Mouse (Mus musculus) neural tube, embryonic 13.5 days (tissue): Measurements from ENCODE around the gene Caln1. TPM values are rescaled to one million over a fixed set of nuclear protein-coding genes. Genes with fewer than 3 reads are reported as not detected.

Source experiments
- ATAC-seq: fragments of 200-750 bp; cut with Nextera tagmentation; 2 replicates; pipeline ENCODE4 v1.8.0; 2017; ENCODE audit warnings: low read depth, mild to moderate bottlenecking, moderate TSS enrichment, moderate library complexity
- H3K27ac ChIP-seq: fragments of 300-500 bp; sonication (generic); replicated peaks from 2 replicates; pipeline ENCODE4 v1.5.1; 2015; ENCODE audit warnings: moderate library complexity, mild to moderate bottlenecking, inconsistent platforms
- H3K27me3 ChIP-seq: fragments of 300-500 bp; sonication (generic); 2 replicates; pipeline ENCODE4 v1.6.1; 2015; ENCODE audit warnings: mild to moderate bottlenecking, inconsistent platforms
- H3K36me3 ChIP-seq: fragments of 300-500 bp; sonication (generic); 2 replicates; pipeline ENCODE4 v1.6.1; 2015; ENCODE audit warnings: mild to moderate bottlenecking, inconsistent platforms
- H3K4me1 ChIP-seq: fragments of 300-500 bp; sonication (generic); replicated peaks from 2 replicates; pipeline ENCODE4 v1.6.1; 2015; ENCODE audit warnings: inconsistent platforms
- H3K4me2 ChIP-seq: fragments of 300-500 bp; sonication (generic); 2 replicates; pipeline ENCODE4 v1.6.1; 2015; ENCODE audit warnings: inconsistent platforms, mild to moderate bottlenecking, moderate library complexity
- H3K4me3 ChIP-seq: fragments of 300-500 bp; sonication (generic); 2 replicates; pipeline ENCODE4 v1.5.1; 2015; ENCODE audit warnings: mild to moderate bottlenecking, inconsistent platforms
- H3K9ac ChIP-seq: fragments of 300-500 bp; sonication (generic); 2 replicates; pipeline ENCODE4 v1.6.1; 2015; ENCODE audit warnings: moderate library complexity, mild to moderate bottlenecking, inconsistent platforms
- H3K9me3 ChIP-seq: fragments of 300-500 bp; sonication (generic); 2 replicates; pipeline ENCODE4 v1.6.1; 2016; ENCODE audit warnings: inconsistent platforms
- WGBS: fragments of 180-500 bp; shearing (Covaris S2); methylation state at CpG from one replicate; pipeline ENCODE4 v1.1.7; 2015; 5-methylcytosine and 5-hydroxymethylcytosine counted together
- polyA plus RNA-seq: library from polyadenylated mRNA; unstranded; fragments of >200 nt; fragmentation: Nextera tagmentation; extraction: Ambion mirVana; gene quantifications from 2 replicates; pipeline ENCODE4 v1.2.1, GENCODE M21; 2015

Gene Caln1
- polyA plus RNA-seq, 1 experiment from 2014 or later, result 10.5 TPM

DNA sequence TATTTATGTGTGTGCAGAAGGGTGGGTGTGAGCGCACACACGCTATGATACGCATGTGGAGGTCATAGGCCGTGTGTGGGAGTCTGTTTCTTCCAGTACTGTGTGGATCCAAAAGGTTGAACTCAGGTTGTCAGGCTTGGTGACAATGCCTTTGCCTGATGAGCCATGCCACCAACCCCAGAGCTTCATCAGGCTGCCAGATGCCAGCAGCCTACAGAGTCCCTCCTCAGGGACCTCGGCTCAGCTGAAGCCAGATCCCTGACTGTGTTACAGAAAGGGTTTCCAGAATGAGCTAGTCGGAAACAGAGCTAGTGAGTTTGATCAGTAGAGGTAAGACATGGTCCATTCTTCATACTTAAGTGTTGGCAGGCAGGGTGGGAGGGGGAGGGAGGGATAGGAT is 25.9 kb downstream of the Caln1 start:
- 71% methylated on average over 6 of the region's 6 CpGs for WGBS
- Histone ChIP-seq H3K27ac (peak overlapping the region; percentile 9; the same call in 1 of the 2 replicates), H3K4me1 (peaks cover 11% of the 10 kb centered on the region), H3K4me2 (no peak overlapping the region), H3K9me3 (no peaks in the 10 kb centered on the region), H3K9ac (no peak overlapping the region), H3K4me3 (no peak overlapping the region), H3K27me3 (no peaks in the 10 kb centered on the region), H3K36me3 (no peaks in the 10 kb centered on the region)
- no peak for ATAC-seq

GRCm38 (mm10) chr5:130400136-130400917 is 31.1 kb downstream of the Caln1 start:
- no peak overlapping the region for H3K9ac ChIP-seq
- no peaks in the 10 kb centered on the region for H3K27me3 ChIP-seq
- H3K9me3 ChIP-seq, result no peaks in the 10 kb centered on the region
- H3K4me1 ChIP-seq, result no peaks in the 10 kb centered on the region
- no peak for ATAC-seq
- no peak overlapping the region for H3K4me2 ChIP-seq
- WGBS, result 93% methylated on average over 8 of the region's 8 CpGs
- H3K36me3 ChIP-seq, result no peaks in the 10 kb centered on the region
- H3K4me3 ChIP-seq, result no peak overlapping the region
- no peak overlapping the region for H3K27ac ChIP-seq

DNA sequence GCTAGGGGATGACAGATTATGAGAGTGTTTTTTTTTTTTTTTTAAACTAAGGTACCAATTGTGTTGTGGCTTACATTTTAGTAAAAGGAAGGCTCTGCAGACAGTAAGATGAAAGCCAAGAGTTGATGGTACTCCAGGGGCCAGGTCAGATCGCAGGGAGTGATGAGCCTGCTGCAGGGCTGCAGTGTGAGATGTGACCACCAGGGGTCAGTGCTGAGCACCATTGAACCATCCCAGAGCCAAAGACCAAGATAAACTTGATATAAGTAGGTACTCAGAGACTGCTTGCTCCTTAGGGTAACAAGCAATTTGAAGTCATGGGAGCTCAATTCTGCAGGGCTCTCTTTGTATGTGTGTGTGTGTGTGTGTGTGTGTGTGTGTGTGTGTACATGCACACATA is 35.9 kb downstream of the Caln1 start:
- ATAC-seq, result no peak
- no peaks in the 10 kb centered on the region for H3K9me3 ChIP-seq
- no peaks in the 10 kb centered on the region for H3K27me3 ChIP-seq
- 23% methylated on average over 1 of the region's 1 CpGs for WGBS
- no peak overlapping the region for H3K9ac ChIP-seq
- no peak overlapping the region for H3K4me2 ChIP-seq
- no peaks in the 10 kb centered on the region for H3K36me3 ChIP-seq
- no peak overlapping the region for H3K27ac ChIP-seq
- no peak overlapping the region for H3K4me3 ChIP-seq
- H3K4me1 ChIP-seq, result no peaks in the 10 kb centered on the region

DNA sequence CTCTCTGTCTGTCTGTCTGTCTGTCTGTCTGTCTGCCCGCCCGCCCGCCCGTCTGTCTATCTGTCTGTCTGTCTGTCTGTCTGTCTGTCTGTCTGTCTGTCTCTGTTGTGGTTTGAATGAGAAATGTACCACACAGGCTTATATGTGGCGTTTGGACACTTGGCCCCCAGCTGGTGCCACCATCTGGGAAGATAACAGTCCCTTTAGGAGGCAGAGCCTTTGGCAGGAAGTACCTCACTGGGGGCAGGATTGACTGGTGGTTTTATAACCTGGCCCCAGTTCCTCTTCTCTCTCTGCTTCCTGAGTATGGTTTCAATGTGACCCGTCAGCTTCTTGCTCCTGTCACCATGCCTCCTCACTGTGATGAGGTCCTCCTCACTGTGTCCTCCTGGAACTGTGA is 40.5 kb downstream of the Caln1 start:
- WGBS, result 90% methylated on average over 6 of the region's 6 CpGs
- Histone ChIP-seq H3K36me3 (no peaks in the 10 kb centered on the region), H3K27ac (no peak overlapping the region), H3K4me2 (no peak overlapping the region), H3K9ac (no peak overlapping the region), H3K9me3 (0 out of 2 replicates have a peak, but pooled peaks cover 6% of the 10 kb centered on the region), H3K4me1 (no peaks in the 10 kb centered on the region), H3K27me3 (no peaks in the 10 kb centered on the region), H3K4me3 (no peak overlapping the region)
- ATAC-seq, result no peak

GRCm38 (mm10) chr5:130411516-130411915 is 42.3 kb downstream of the Caln1 start:
- Histone ChIP-seq H3K9me3 (0 out of 2 replicates have a peak, but pooled peaks cover 6% of the 10 kb centered on the region), H3K4me3 (no peak overlapping the region), H3K4me1 (no peaks in the 10 kb centered on the region), H3K9ac (no peak overlapping the region), H3K27ac (no peak overlapping the region), H3K36me3 (no peaks in the 10 kb centered on the region), H3K4me2 (no peak overlapping the region), H3K27me3 (no peaks in the 10 kb centered on the region)
- 94% methylated on average over 17 of the region's 17 CpGs for WGBS
- ATAC-seq, result no peak

- no peak overlapping the region for H3K9ac ChIP-seq
- H3K4me3 ChIP-seq, result no peak overlapping the region
- no peak for ATAC-seq
- peaks cover 62% of the 10 kb centered on the region for H3K27me3 ChIP-seq
- H3K9me3 ChIP-seq, result no peaks in the 10 kb centered on the region
- H3K36me3 ChIP-seq, result no peaks in the 10 kb centered on the region
- 39% methylated on average over 6 of the region's 6 CpGs for WGBS
- peaks cover 24% of the 10 kb centered on the region for H3K4me1 ChIP-seq
- H3K27ac ChIP-seq, result no peak overlapping the region
- no peak overlapping the region for H3K4me2 ChIP-seq
These were observed 78.2 kb downstream of the Caln1 start for GRCm38 (mm10) chr5:130447438-130447837.

GRCm38 (mm10) chr5:130448491-130448890 is 79.2 kb downstream of the Caln1 start:
- H3K36me3 ChIP-seq, result no peaks in the 10 kb centered on the region
- peaks cover 24% of the 10 kb centered on the region for H3K4me1 ChIP-seq
- no peaks in the 10 kb centered on the region for H3K9me3 ChIP-seq
- peak overlapping the region; percentile 95 for H3K4me2 ChIP-seq
- no peak overlapping the region; the same call in 1 of the 2 replicates for H3K27ac ChIP-seq
- peak overlapping the region; percentile 72 for H3K9ac ChIP-seq
- peak; percentile 42 for ATAC-seq
- WGBS, result under 1% methylated on average over 20 of the region's 20 CpGs
- H3K27me3 ChIP-seq, result peaks cover 69% of the 10 kb centered on the region
- peak overlapping the region; percentile 52 for H3K4me3 ChIP-seq

DNA sequence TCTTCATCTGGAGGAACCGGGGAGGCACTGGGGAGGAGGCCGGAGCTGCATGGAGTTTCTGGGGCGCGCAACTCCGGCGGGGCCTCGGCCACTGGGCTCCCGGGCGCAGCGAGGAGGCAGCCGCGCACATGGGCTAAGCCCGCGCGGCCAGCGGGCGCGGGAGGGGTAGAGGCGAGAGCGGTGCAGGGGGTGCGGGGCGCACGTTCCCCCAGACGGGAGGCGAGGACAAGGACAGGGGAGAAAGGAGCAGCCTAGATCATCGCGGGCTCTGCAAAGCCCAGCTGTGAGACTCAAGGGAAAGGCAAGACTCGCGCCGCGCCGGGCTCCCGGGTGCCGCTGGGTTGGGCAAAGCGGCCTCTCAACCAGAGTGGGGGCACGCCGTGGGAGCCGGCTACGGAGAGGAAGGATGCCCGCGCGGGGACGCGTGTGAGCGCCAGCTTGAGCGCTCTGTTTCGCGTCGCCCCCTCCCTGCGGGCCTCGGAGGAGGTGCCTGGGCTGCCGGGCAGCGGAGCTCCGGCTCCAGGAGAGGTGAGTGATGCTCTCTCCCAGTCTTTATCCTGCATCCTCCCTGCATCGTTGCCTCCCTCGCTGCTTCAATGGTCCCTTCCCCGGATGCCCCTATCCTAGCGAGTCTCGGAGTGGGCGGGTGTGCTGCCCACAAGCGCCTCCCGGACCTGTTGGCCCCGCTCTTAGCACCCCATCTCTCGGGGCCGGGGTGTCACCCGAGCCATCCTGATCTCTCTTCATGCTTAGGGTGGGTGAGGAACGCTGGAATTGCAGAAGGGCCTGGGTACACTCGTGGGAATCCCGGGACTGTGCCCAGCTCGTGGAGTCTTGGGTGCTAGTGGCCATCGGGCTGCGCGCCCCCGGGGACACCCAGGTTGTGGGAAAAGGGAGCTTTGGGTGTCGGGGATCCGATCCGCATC is 79.9 kb downstream of the Caln1 start:
- WGBS, result under 1% methylated on average over 76 of the region's 77 CpGs
- H3K9ac ChIP-seq, result peak overlapping the region; percentile 72

DNA sequence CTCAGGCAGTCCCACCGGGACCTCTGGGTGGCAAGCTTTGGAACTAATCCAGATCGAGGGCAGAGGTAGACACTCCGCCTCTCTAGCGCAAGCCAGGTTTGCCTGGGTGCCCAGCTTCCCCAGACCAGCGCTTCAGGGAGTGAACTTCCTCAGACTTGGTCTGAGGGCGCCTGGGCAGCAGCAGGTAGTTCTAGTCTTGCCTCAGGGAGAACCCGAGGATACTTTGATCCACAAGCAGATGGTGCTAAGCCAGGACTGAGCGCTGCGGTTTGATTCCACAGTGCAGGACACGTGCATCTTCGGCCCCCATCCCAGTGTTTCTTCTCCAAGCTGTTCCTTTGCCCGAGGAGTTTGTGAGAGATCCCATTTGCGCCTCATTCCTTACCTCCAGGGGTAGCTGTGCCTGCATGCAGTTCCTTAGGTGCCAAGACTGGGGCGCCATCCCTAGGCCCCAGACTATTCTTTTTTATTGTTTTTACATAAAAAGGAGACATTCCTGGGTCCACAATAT is 80.8 kb downstream of the Caln1 start:
- 7% methylated on average over 14 of the region's 14 CpGs for WGBS
- H3K4me1 ChIP-seq, result peaks cover 24% of the 10 kb centered on the region
- no peaks in the 10 kb centered on the region for H3K9me3 ChIP-seq
- H3K9ac ChIP-seq, result peak overlapping the region; percentile 72
- H3K4me2 ChIP-seq, result peak overlapping the region; percentile 95
- no peaks in the 10 kb centered on the region for H3K36me3 ChIP-seq
- no peak for ATAC-seq
- peak overlapping the region; percentile 52 for H3K4me3 ChIP-seq
- peaks cover 69% of the 10 kb centered on the region for H3K27me3 ChIP-seq
- H3K27ac ChIP-seq, result no peak overlapping the region

More for the DNA sequence above, 79.9 kb downstream of the Caln1 start:
- Histone ChIP-seq H3K27me3 (peaks cover 69% of the 10 kb centered on the region), H3K9me3 (no peaks in the 10 kb centered on the region), H3K4me3 (peak overlapping the region; percentile 52), H3K27ac (no peak overlapping the region; the same call in 1 of the 2 replicates), H3K4me2 (peak overlapping the region; percentile 95), H3K4me1 (peaks cover 24% of the 10 kb centered on the region), H3K36me3 (no peaks in the 10 kb centered on the region)
- ATAC-seq, result peak; percentile 84

GRCm38 (mm10) chr5:130458076-130458475 is 88.8 kb downstream of the Caln1 start:
- Histone ChIP-seq H3K4me2 (no peak overlapping the region), H3K9ac (no peak overlapping the region), H3K27me3 (0 out of 2 replicates have a peak, but pooled peaks cover under 1% of the 10 kb centered on the region), H3K36me3 (no peaks in the 10 kb centered on the region), H3K27ac (no peak overlapping the region), H3K4me1 (no peaks in the 10 kb centered on the region), H3K4me3 (no peak overlapping the region), H3K9me3 (no peaks in the 10 kb centered on the region)
- 94% methylated on average over 7 of the region's 7 CpGs for WGBS
- ATAC-seq, result no peak

GRCm38 (mm10) chr5:130472209-130472608 is 103.0 kb downstream of the Caln1 start:
- no peak overlapping the region for H3K27ac ChIP-seq
- H3K4me1 ChIP-seq, result no peaks in the 10 kb centered on the region
- no peaks in the 10 kb centered on the region for H3K36me3 ChIP-seq
- H3K4me3 ChIP-seq, result no peak overlapping the region
- H3K27me3 ChIP-seq, result no peaks in the 10 kb centered on the region
- H3K9me3 ChIP-seq, result peaks cover 8% of the 10 kb centered on the region; the same call in 1 of the 2 replicates
- 80% methylated on average over 10 of the region's 10 CpGs for WGBS
- H3K9ac ChIP-seq, result no peak overlapping the region
- no peak overlapping the region for H3K4me2 ChIP-seq
- no peak for ATAC-seq

GRCm38 (mm10) chr5:130474876-130475275 is 105.6 kb downstream of the Caln1 start:
- Histone ChIP-seq H3K9ac (no peak overlapping the region), H3K4me3 (no peak overlapping the region), H3K4me1 (no peaks in the 10 kb centered on the region), H3K27ac (no peak overlapping the region), H3K27me3 (no peaks in the 10 kb centered on the region), H3K9me3 (no peaks in the 10 kb centered on the region), H3K36me3 (no peaks in the 10 kb centered on the region), H3K4me2 (no peak overlapping the region)
- WGBS, result 85% methylated on average over 6 of the region's 6 CpGs
- no peak for ATAC-seq
